Comparison of ENCODE assay signal across 15 mouse cellular contexts in genomic region chr17:26191486-26191885, GRCm38 (mm10). TPM values are rescaled to one million over a fixed set of nuclear protein-coding genes. Genes with fewer than 3 reads are reported as not detected.
DNase-seq lines count a peak whose midpoint lies in the region; ATAC-seq and TF ChIP-seq lines count a peak whose summit lies in the region.
"Not testable (repeated sequence)": the region's sequence is repeated elsewhere in the genome, so short reads cannot be mapped to it uniquely, and the experiment has no call there.
"Had no signal": no experiment of that assay in that cellular context is flagged by ENCODE, and none has a peak within 500 bp of the region (broad histone marks: within the 10 kb centered on the region; RNA-seq: fewer than 3 reads in every experiment).

No protein-coding gene starts in this region.

- not testable (repeated sequence) for H3K4me1 ChIP-seq in ES-E14 (ENCODE audit: control insufficient read depth in 2 of 2, insufficient read depth in 2 of 2, low read length in 2 of 2, poor library complexity in 1 of 2); kidney, postnatal 0 days (replicated peaks; ENCODE audit: insufficient read depth, low read length); lung, embryonic 14.5 days (ENCODE audit: insufficient read depth)

- H3K4me3 ChIP-seq in ES-E14 (ENCODE audit: insufficient read depth in 1 of 2, low read depth in 1 of 2, low read length in 2 of 2, poor library complexity in 1 of 2, severe bottlenecking in 1 of 2); kidney, postnatal 0 days (replicated peaks; ENCODE audit: low read depth, low read length); lung, embryonic 14.5 days (ENCODE audit: low read depth, low read length): not testable (repeated sequence)

- peak; percentile 63 for DNase-seq in 416B (ENCODE audit: low read depth)
- peak; percentile 49 for DNase-seq in CD4-positive, CD25-positive, alpha-beta regulatory T cell, adult 2 months (ENCODE audit: low read depth, low spot score)
- not testable (repeated sequence) for DNase-seq in ES-E14 (ENCODE audit: low read depth, low spot score); kidney, postnatal 0 days (ENCODE audit: low spot score); lung, embryonic 14.5 days
- peak; percentile 38 for DNase-seq in ZHBTc4 (ENCODE audit: low read depth, low spot score)
- peak; percentile 48 for DNase-seq in splenic B cell, adult 2 months (ENCODE audit: low read depth, low spot score)

- in situ Hi-C loops in ES-E14 (cut with MboI; ENCODE audit: low sequenced_read_pairs in 2 of 2, unreplicated experiment in 2 of 2): not testable (repeated sequence)

- TF ChIP-seq CTCF in kidney, postnatal 0 days (IDR thresholded peaks at IDR 0.05; ENCODE audit: low read depth): peak; percentile 4; the same call in 1 of the 2 replicates
- TF ChIP-seq CTCF in lung, embryonic 14.5 days (IDR thresholded peaks at IDR 0.05; ENCODE audit: low read depth): 0 out of 2 replicates have a peak, but pooled peaks have one; percentile 5

- H3K27me3 ChIP-seq in kidney, postnatal 0 days (ENCODE audit: insufficient read depth, low read length); lung, embryonic 14.5 days (ENCODE audit: insufficient read depth, low read length); splenic B cell, adult 2 months (ENCODE audit: control insufficient read depth, insufficient read depth, low read length, poor library complexity, severe bottlenecking): not testable (repeated sequence)

- not testable (repeated sequence) for ATAC-seq in kidney, postnatal 0 days (replicated peaks; ENCODE audit: low FRiP score, low read depth); lung, embryonic 14.5 days (ENCODE audit: insufficient read depth)

- not testable (repeated sequence) for H3K4me2 ChIP-seq in kidney, postnatal 0 days (ENCODE audit: low read length); lung, embryonic 14.5 days

- H3K9ac ChIP-seq in ES-E14 (ENCODE audit: insufficient read depth, low read depth, low read length, poor library complexity, severe bottlenecking); kidney, postnatal 0 days (ENCODE audit: low read depth, low read length); lung, embryonic 14.5 days: not testable (repeated sequence)

- peaks cover 56% of the 10 kb centered on the region for H3K36me3 ChIP-seq in ES-E14 (ENCODE audit: control insufficient read depth, insufficient read depth, low read length, poor library complexity, severe bottlenecking)
- H3K36me3 ChIP-seq in kidney, postnatal 0 days (ENCODE audit: insufficient read depth, low read length): peaks cover 74% of the 10 kb centered on the region
- H3K36me3 ChIP-seq in lung, embryonic 14.5 days (ENCODE audit: insufficient read depth): peaks cover 88% of the 10 kb centered on the region
- not testable (repeated sequence) for H3K36me3 ChIP-seq in splenic B cell, adult 2 months (ENCODE audit: control insufficient read depth, insufficient read depth, low read length, poor library complexity, severe bottlenecking)

- WGBS in kidney, postnatal 0 days: 90% methylated on average over 7 of the region's 7 CpGs
- WGBS in lung, embryonic 14.5 days: 88% methylated on average over 7 of the region's 7 CpGs

- not testable (repeated sequence) for H3K27ac ChIP-seq in ES-E14 (ENCODE audit: insufficient read depth, low read depth, low read length, poor library complexity, severe bottlenecking); kidney, postnatal 0 days; lung, embryonic 14.5 days (ENCODE audit: low read depth)

- not testable (repeated sequence) for H3K9me3 ChIP-seq in ES-E14 (ENCODE audit: control insufficient read depth, insufficient read depth, low read depth, low read length); kidney, postnatal 0 days (replicated peaks; ENCODE audit: low read length); lung, embryonic 14.5 days (ENCODE audit: low read depth, low read length)

TF ChIP-seq in ES-E14, 5 proteins besides CTCF, POLR2A, EP300 and RAD21:
- 0 out of 2 replicates have a peak, but pooled peaks have one; percentile 21 for TF ChIP-seq ZNF384 (IDR thresholded peaks at IDR 0.05; ENCODE audit: low read depth, low read length)
TF ChIP-seq in ES-E14: peak in this region for 1; not testable (repeated sequence) for 4.

RNA-seq across cellular contexts. Expression of gene Pdia2, which starts 7.4 kb away (rescaled TPM):
- 0.16 and 0.18 TPM in 2 replicates for total RNA-seq in ES-E14 (2012; rRNA removed)
- 1.9 and 2.0 TPM in 2 replicates for polyA plus RNA-seq in kidney, postnatal 0 days (2015; fragmentation: Nextera tagmentation; extraction: Ambion mirVana)
- polyA plus RNA-seq in lung, embryonic 14.5 days (2014; fragmentation: Nextera tagmentation; extraction: Ambion mirVana): 0.34 and 0.43 TPM in 2 replicates
- total RNA-seq: gastrocnemius, adult 8-10 months; gastrocnemius, postnatal 25 days; heart, adult 18-20 months; heart, postnatal 10 days; heart, postnatal 36 days had no signal
- polyA plus RNA-seq: activated CD4-positive, CD25-positive, alpha-beta regulatory T cell, adult 4 months; forebrain, embryonic 15.5 days; inflammation-experienced regulatory T-cells, adult 6 months had no signal

RNA-seq across cellular contexts. Expression of gene Rgs11, which starts 11.3 kb away (rescaled TPM):
- 5.6 and 18.9 TPM in 2 replicates for total RNA-seq in ES-E14 (2012; rRNA removed)
- 9.1 and 11.1 TPM in 2 replicates for polyA plus RNA-seq in kidney, postnatal 0 days (2015; fragmentation: Nextera tagmentation; extraction: Ambion mirVana)
- 10.3 and 11.9 TPM in 2 replicates for polyA plus RNA-seq in lung, embryonic 14.5 days (2014; fragmentation: Nextera tagmentation; extraction: Ambion mirVana)

RNA-seq across cellular contexts. Expression of gene Arhgdig, which starts 16.1 kb away (rescaled TPM):
- total RNA-seq in ES-E14 (2012; rRNA removed): 15.0 and 23.9 TPM in 2 replicates
- polyA plus RNA-seq in kidney, postnatal 0 days (2015; fragmentation: Nextera tagmentation; extraction: Ambion mirVana): 16.8 and 22.4 TPM in 2 replicates
- 14.6 and 15.9 TPM in 2 replicates for polyA plus RNA-seq in lung, embryonic 14.5 days (2014; fragmentation: Nextera tagmentation; extraction: Ambion mirVana)
- polyA plus RNA-seq: activated CD4-positive, CD25-positive, alpha-beta regulatory T cell, adult 4 months; inflammation-experienced regulatory T-cells, adult 6 months had no signal

RNA-seq across cellular contexts. Expression of gene Fam234a, which starts 52.6 kb away (rescaled TPM):
- 22.1 and 28.4 TPM in 2 replicates for total RNA-seq in ES-E14 (2012; rRNA removed)
- 81.6 and 85.6 TPM in 2 replicates for polyA plus RNA-seq in kidney, postnatal 0 days (2015; fragmentation: Nextera tagmentation; extraction: Ambion mirVana)
- 36.3 and 39.4 TPM in 2 replicates for polyA plus RNA-seq in lung, embryonic 14.5 days (2014; fragmentation: Nextera tagmentation; extraction: Ambion mirVana)

RNA-seq across cellular contexts. Expression of gene Axin1, which starts 53.0 kb away (rescaled TPM):
- 33.6 and 38.9 TPM in 2 replicates for total RNA-seq in ES-E14 (2012; rRNA removed)
- polyA plus RNA-seq in kidney, postnatal 0 days (2015; fragmentation: Nextera tagmentation; extraction: Ambion mirVana): 11.1 and 19.4 TPM in 2 replicates
- polyA plus RNA-seq in lung, embryonic 14.5 days (2014; fragmentation: Nextera tagmentation; extraction: Ambion mirVana): 18.8 and 27.7 TPM in 2 replicates
